ENCODE assay signal across 11 mouse cellular contexts in genomic region chrX:152146691-152147090, GRCm38 (mm10). TPM values are rescaled to one million over a fixed set of nuclear protein-coding genes. Genes with fewer than 3 reads are reported as not detected.
DNase-seq lines count a peak whose midpoint lies in the region; ATAC-seq lines count a peak whose summit lies in the region.
"Had no signal": no experiment of that assay in that cellular context is flagged by ENCODE, and none has a peak within 500 bp of the region (broad histone marks: within the 10 kb centered on the region; RNA-seq: fewer than 3 reads in every experiment).

No protein-coding gene starts in this region.

- peaks cover 66% of the 10 kb centered on the region for H3K27me3 ChIP-seq in forebrain, embryonic 13.5 days
- peaks cover 60% of the 10 kb centered on the region for H3K27me3 ChIP-seq in forebrain, embryonic 11.5 days (ENCODE audit: control insufficient read depth, insufficient read depth, low read length)
- H3K27me3 ChIP-seq in kidney, embryonic 16.5 days (ENCODE audit: insufficient read depth, low read length): peaks cover 57% of the 10 kb centered on the region
- H3K27me3 ChIP-seq in limb, embryonic 15.5 days: peaks cover 58% of the 10 kb centered on the region

- H3K9ac ChIP-seq in forebrain, embryonic 13.5 days: no peak overlapping the region
- H3K9ac ChIP-seq in forebrain, embryonic 11.5 days (ENCODE audit: low read length): no peak overlapping the region
- H3K9ac ChIP-seq in kidney, embryonic 16.5 days (replicated peaks; ENCODE audit: low read length): no peak overlapping the region
- H3K9ac ChIP-seq in limb, embryonic 15.5 days: no peak overlapping the region
- H3K9ac ChIP-seq: liver, embryonic 15.5 days had no signal

- no peak overlapping the region for H3K4me3 ChIP-seq in forebrain, embryonic 13.5 days
- H3K4me3 ChIP-seq in forebrain, embryonic 11.5 days (ENCODE audit: low read depth, low read length): no peak overlapping the region
- no peak overlapping the region for H3K4me3 ChIP-seq in kidney, embryonic 16.5 days (ENCODE audit: low read length)
- no peak overlapping the region for H3K4me3 ChIP-seq in limb, embryonic 15.5 days
- H3K4me3 ChIP-seq: liver, embryonic 15.5 days had no signal

- no peaks in the 10 kb centered on the region for H3K9me3 ChIP-seq in forebrain, embryonic 13.5 days (replicated peaks)
- H3K9me3 ChIP-seq in forebrain, embryonic 11.5 days (ENCODE audit: control insufficient read depth, low read length): no peaks in the 10 kb centered on the region
- no peaks in the 10 kb centered on the region for H3K9me3 ChIP-seq in kidney, embryonic 16.5 days (ENCODE audit: low read length)
- H3K9me3 ChIP-seq in limb, embryonic 15.5 days: no peaks in the 10 kb centered on the region
- H3K9me3 ChIP-seq: G1E; liver, embryonic 15.5 days had no signal

- no peak overlapping the region for H3K27ac ChIP-seq in forebrain, embryonic 13.5 days
- no peak overlapping the region for H3K27ac ChIP-seq in forebrain, embryonic 11.5 days (ENCODE audit: low read depth, low read length)
- no peak overlapping the region for H3K27ac ChIP-seq in kidney, embryonic 16.5 days (ENCODE audit: low read length)
- no peak overlapping the region for H3K27ac ChIP-seq in limb, embryonic 15.5 days
- H3K27ac ChIP-seq: liver, embryonic 15.5 days had no signal

- no peak for DNase-seq in forebrain, embryonic 11.5 days (ENCODE audit: low spot score)
- DNase-seq in kidney, postnatal 10 days: no peak
- DNase-seq in cerebellum, adult 9-11 months: peak; percentile 62
- DNase-seq in yolk sac, embryonic 10.5 days (ENCODE audit: low spot score): no peak
- no peak for DNase-seq in gastrocnemius, postnatal 25 days

- 89% methylated on average over 2 of the region's 2 CpGs for WGBS in forebrain, embryonic 13.5 days
- 52% methylated on average over 2 of the region's 2 CpGs for WGBS in forebrain, embryonic 11.5 days
- WGBS in kidney, embryonic 16.5 days: 67% methylated on average over 2 of the region's 2 CpGs
- WGBS in limb, embryonic 15.5 days: 80% methylated on average over 2 of the region's 2 CpGs

- H3K4me2 ChIP-seq in forebrain, embryonic 13.5 days: peak overlapping the region; percentile 76; the same call in 1 of the 2 replicates
- no peak overlapping the region for H3K4me2 ChIP-seq in forebrain, embryonic 11.5 days (ENCODE audit: low read depth, low read length, severe bottlenecking)
- H3K4me2 ChIP-seq in kidney, embryonic 16.5 days (replicated peaks; ENCODE audit: low read depth, low read length): 0 out of 2 replicates have a peak overlapping the region, but pooled peaks have one; percentile 82
- peak overlapping the region; percentile 71; the same call in 1 of the 2 replicates for H3K4me2 ChIP-seq in limb, embryonic 15.5 days
- H3K4me2 ChIP-seq: liver, embryonic 15.5 days had no signal

- no peaks in the 10 kb centered on the region for H3K36me3 ChIP-seq in forebrain, embryonic 13.5 days (ENCODE audit: poor library complexity, severe bottlenecking)
- no peaks in the 10 kb centered on the region for H3K36me3 ChIP-seq in forebrain, embryonic 11.5 days (ENCODE audit: control insufficient read depth, insufficient read depth, low read length)
- no peaks in the 10 kb centered on the region for H3K36me3 ChIP-seq in kidney, embryonic 16.5 days (ENCODE audit: insufficient read depth, low read length)
- H3K36me3 ChIP-seq in limb, embryonic 15.5 days: no peaks in the 10 kb centered on the region
- H3K36me3 ChIP-seq: G1E; liver, embryonic 15.5 days had no signal

- no peak for ATAC-seq in forebrain, embryonic 13.5 days
- ATAC-seq in forebrain, embryonic 11.5 days (replicated peaks; ENCODE audit: low FRiP score): no peak
- ATAC-seq in kidney, embryonic 16.5 days (ENCODE audit: low FRiP score, low TSS enrichment): no peak
- ATAC-seq in limb, embryonic 15.5 days (ENCODE audit: insufficient number of reproducible peaks, low FRiP score, low TSS enrichment, low read depth): no peak
- ATAC-seq: intestine, postnatal 0 days had no signal

- 0 out of 2 replicates have a peak, but pooled peaks cover 3% of the 10 kb centered on the region for H3K4me1 ChIP-seq in forebrain, embryonic 13.5 days
- H3K4me1 ChIP-seq in forebrain, embryonic 11.5 days (replicated peaks; ENCODE audit: control insufficient read depth, insufficient read depth, low read length): no peaks in the 10 kb centered on the region; the same call in 1 of the 2 replicates
- peaks cover 5% of the 10 kb centered on the region; the same call in 1 of the 2 replicates for H3K4me1 ChIP-seq in kidney, embryonic 16.5 days (ENCODE audit: insufficient read depth, low read length)
- H3K4me1 ChIP-seq in limb, embryonic 15.5 days: peaks cover 18% of the 10 kb centered on the region
- H3K4me1 ChIP-seq: liver, embryonic 15.5 days had no signal

RNA-seq across cellular contexts. Expression of gene Iqsec2, which starts 2.6 kb away (rescaled TPM):
- polyA plus RNA-seq in forebrain, embryonic 13.5 days (2015; fragmentation: Nextera tagmentation; extraction: Ambion mirVana): 3.5 and 4.0 TPM in 2 replicates
- 1.5 and 2.1 TPM in 2 replicates for polyA plus RNA-seq in forebrain, embryonic 11.5 days (2014; fragmentation: Nextera tagmentation; extraction: Ambion mirVana)
- 5.3 and 6.7 TPM in 2 replicates for polyA plus RNA-seq in kidney, embryonic 16.5 days (2015; fragmentation: Nextera tagmentation; extraction: Ambion mirVana)
- 3.9 and 4.0 TPM in 2 replicates for polyA plus RNA-seq in limb, embryonic 15.5 days (2015; fragmentation: Nextera tagmentation; extraction: Ambion mirVana)
- 10 to 100 TPM; 23.1 to 28.2 TPM for total RNA-seq in gastrocnemius, postnatal 25 days (2021)
